Mouse (Mus musculus) liver, embryonic 14.5 days (tissue): ENCODE measurements around the gene Slc16a11. TPM values are rescaled to one million over a fixed set of nuclear protein-coding genes. Genes with fewer than 3 reads are reported as not detected.

Experiments used
- ATAC-seq: fragments of 200-750 bp; cut with Nextera tagmentation; 2 replicates; pipeline ENCODE4 v1.8.0; 2017; ENCODE audit warnings: moderate number of reproducible peaks, mild to moderate bottlenecking, moderate library complexity; ENCODE audit not compliant: insufficient read depth
- DNase-seq, 3 experiments: peaks; one replicate each; pipeline ENCODE4 v3.0.0-alpha.2; 2012 to 2013; ENCODE audit warnings: low read depth in 3 of 3, low spot score in 3 of 3
- H3K27ac ChIP-seq: fragments of 300-500 bp; sonication (generic); 2 replicates; pipeline ENCODE4 v1.5.1; 2014; ENCODE audit warnings: moderate library complexity, mild to moderate bottlenecking, control low read depth, inconsistent platforms
- H3K27me3 ChIP-seq: fragments of 300-500 bp; sonication (generic); 2 replicates; pipeline ENCODE4 v1.6.1; 2014; ENCODE audit warnings: mild to moderate bottlenecking, low read length, moderate library complexity; ENCODE audit not compliant: control insufficient read depth, insufficient read depth
- H3K36me3 ChIP-seq: fragments of 300-500 bp; sonication (generic); replicated peaks from 2 replicates; pipeline ENCODE4 v1.6.1; 2014; ENCODE audit warnings: low read depth; ENCODE audit not compliant: control insufficient read depth, insufficient read depth
- H3K4me1 ChIP-seq, 2 experiments: fragments of 200-500 bp in 1 of 2; fragments of 300-500 bp in 1 of 2; sonication (generic) in 1 of 2; replicated peaks; 2 replicates each; pipeline ENCODE4 v1.6.1; 2012 to 2014; ENCODE audit warnings: antibody characterized with exemption in 1 of 2, inconsistent platforms in 1 of 2, low read length in 1 of 2; ENCODE audit not compliant: control insufficient read depth in 2 of 2, insufficient read depth in 2 of 2
- H3K4me2 ChIP-seq: fragments of 300-500 bp; sonication (generic); 2 replicates; pipeline ENCODE4 v1.6.1; 2014; ENCODE audit warnings: low read depth, mild to moderate bottlenecking, control low read depth, moderate library complexity
- H3K4me3 ChIP-seq, 2 experiments: fragments of 200-500 bp in 1 of 2; fragments of 300-500 bp in 1 of 2; sonication (generic) in 1 of 2; 2 replicates each; pipeline ENCODE4 v1.5.1; 2012 to 2014; ENCODE audit warnings: low read depth in 2 of 2, low read length in 2 of 2, mild to moderate bottlenecking in 2 of 2, control low read depth in 1 of 2, inconsistent platforms in 1 of 2, moderate library complexity in 1 of 2; ENCODE audit not compliant: insufficient read depth in 1 of 2
- H3K9ac ChIP-seq: fragments of 300-500 bp; sonication (generic); replicated peaks from 2 replicates; pipeline ENCODE4 v1.6.1; 2014; ENCODE audit warnings: mild to moderate bottlenecking, control low read depth, moderate library complexity
- H3K9me3 ChIP-seq: fragments of 300-500 bp; sonication (generic); 2 replicates; pipeline ENCODE4 v1.6.1; 2016; ENCODE audit warnings: low read length, mixed read lengths; ENCODE audit not compliant: control insufficient read depth
- CTCF ChIP-seq: IDR thresholded peaks from 2 replicates; pipeline ENCODE4 v1.5.1; 2016; ENCODE audit warnings: antibody characterized with exemption, low read depth, control low read depth
- EP300 ChIP-seq: IDR thresholded peaks from 2 replicates; pipeline ENCODE4 v1.6.1; 2016; ENCODE audit warnings: antibody characterized with exemption, low read depth
- WGBS: fragments of 180-500 bp; shearing (Covaris S2); extraction: QIAGEN DNeasy Blood & Tissue Kit; methylation state at CpG from one replicate; pipeline ENCODE4 v1.1.7; 2014; ENCODE audit not compliant: insufficient replicate concordance; 5-methylcytosine and 5-hydroxymethylcytosine counted together
- polyA plus RNA-seq, 2 experiments: library from polyadenylated mRNA; depleted of rRNA in 1 of 2; stranded (reverse) in 1 of 2; unstranded in 1 of 2; fragments of >200 nt; fragmentation: Nextera tagmentation in 1 of 2; extraction: Ambion mirVana in 1 of 2; gene quantifications; 2 replicates each; pipeline versions ENCODE4 v1.2.1 to v1.2.3; 2012 to 2014

The Slc16a11 gene
- polyA plus RNA-seq, 2 experiments, result 0.47 to 0.79 TPM

DNA sequence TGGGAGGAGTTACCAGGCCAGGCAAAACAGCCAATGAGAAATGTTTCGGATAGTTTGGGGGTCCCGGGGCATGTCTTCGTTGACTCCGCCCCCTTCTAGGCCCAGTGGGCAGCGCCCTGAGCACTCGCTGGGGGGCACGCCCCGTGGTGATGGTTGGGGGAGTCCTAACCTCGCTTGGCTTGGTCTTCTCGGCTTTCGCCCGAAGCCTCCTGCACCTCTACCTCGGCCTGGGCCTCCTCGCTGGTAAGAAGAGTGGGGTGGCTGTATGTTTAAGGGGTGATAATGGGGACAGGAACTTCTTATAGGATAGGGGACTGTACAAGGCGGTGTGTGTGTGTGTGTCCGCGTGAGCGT lies 2.3 kb downstream of the Slc16a11 start:
- Histone ChIP-seq H3K4me3 (peak overlapping the region in 1 of 2 experiments; percentile 0; a peak in 1 of 4 replicates), H3K4me2 (peak overlapping the region; percentile 43; the same call in 1 of the 2 replicates), H3K36me3 (no peaks in the 10 kb centered on the region), H3K27ac (no peak overlapping the region), H3K27me3 (peaks cover 44% of the 10 kb centered on the region), H3K9me3 (no peaks in the 10 kb centered on the region), H3K4me1 (peaks cover 7% of the 10 kb centered on the region in 2 experiments), H3K9ac (no peak overlapping the region)
- DNase-seq (no peak), ATAC-seq (0 out of 2 replicates have a peak, but pooled peaks have one; percentile 3)
- TF ChIP-seq EP300, result no peak
- no peak for TF ChIP-seq CTCF
- WGBS, result 11% methylated on average over 18 of the region's 18 CpGs

DNA sequence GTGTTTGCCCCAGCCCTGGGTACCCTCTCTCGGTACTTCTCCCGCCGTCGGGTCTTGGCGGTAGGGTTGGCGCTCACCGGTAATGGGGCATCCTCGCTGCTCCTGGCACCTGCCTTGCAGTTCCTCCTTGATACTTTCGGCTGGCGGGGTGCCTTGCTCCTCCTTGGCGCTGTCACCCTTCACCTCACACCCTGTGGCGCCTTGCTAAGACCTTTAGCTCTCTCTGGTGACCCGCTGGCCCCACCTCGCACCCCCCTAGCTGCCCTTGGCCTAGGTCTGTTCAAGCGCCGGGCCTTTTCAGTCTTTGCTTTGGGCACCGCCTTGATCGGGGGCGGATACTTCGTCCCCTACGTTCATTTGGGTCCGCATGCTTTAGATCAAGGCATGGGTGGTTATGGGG lies 2.7 kb downstream of the Slc16a11 start:
- Histone ChIP-seq H3K36me3 (no peaks in the 10 kb centered on the region), H3K4me2 (no peak overlapping the region), H3K9me3 (no peaks in the 10 kb centered on the region), H3K9ac (no peak overlapping the region), H3K4me1 (peaks cover 9 to 10% of the 10 kb centered on the region in 2 experiments), H3K27me3 (peaks cover 44% of the 10 kb centered on the region), H3K4me3 (no peak overlapping the region), H3K27ac (no peak overlapping the region)
- WGBS, result 25% methylated on average over 22 of the region's 22 CpGs
- no peak for TF ChIP-seq CTCF
- TF ChIP-seq EP300, result no peak
- DNase-seq (no peak), ATAC-seq (no peak)

DNA sequence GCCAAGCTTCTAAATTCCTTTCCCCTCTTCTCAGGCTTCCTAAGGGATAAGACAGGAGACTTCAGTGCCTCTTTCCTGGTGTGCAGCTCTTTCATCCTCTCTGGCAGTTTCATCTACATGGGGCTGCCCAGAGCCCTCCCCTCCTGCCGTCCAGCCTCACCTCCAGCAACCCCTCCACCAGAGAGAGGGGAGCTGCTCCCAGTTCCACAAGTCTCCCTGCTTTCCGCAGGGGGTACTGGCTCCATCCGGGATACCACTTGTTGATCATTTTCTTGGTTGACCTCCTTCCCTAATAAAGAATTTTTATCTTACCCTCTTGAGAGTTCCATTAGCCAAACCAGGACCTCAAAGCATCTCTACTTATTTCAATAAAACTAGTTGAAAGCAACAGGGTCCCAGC lies 3.6 kb downstream of the Slc16a11 start:
- no peak for TF ChIP-seq CTCF
- Histone ChIP-seq H3K4me3 (no peak overlapping the region), H3K36me3 (no peaks in the 10 kb centered on the region), H3K27me3 (peaks cover 44% of the 10 kb centered on the region), H3K4me2 (no peak overlapping the region), H3K9ac (no peak overlapping the region), H3K27ac (no peak overlapping the region), H3K4me1 (peaks cover 9 to 10% of the 10 kb centered on the region in 2 experiments), H3K9me3 (no peaks in the 10 kb centered on the region)
- 71% methylated on average over 3 of the region's 3 CpGs for WGBS
- ATAC-seq, result no peak
- DNase-seq, result no peak

DNA sequence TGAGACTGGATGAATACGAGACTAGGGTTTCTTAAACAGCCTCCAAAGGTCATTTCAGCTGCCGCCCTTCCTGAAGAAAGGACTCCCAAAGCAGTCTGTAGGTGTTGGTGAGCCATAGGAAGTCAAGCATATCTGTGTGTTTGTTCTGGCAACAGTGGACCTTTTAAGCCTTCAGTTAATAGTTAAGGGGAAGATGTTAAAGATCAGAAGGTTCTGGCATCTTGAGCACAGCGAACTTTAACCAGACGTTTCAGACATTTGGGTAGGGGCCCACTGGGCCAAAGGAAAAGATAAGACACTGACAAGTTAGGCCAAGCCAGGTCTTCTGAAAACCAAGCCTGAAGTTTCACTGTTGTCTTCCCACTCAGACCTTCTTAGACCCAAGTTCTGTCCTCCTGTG lies 5.5 kb downstream of the Slc16a11 start:
- Histone ChIP-seq H3K9me3 (no peaks in the 10 kb centered on the region), H3K4me3 (no peak overlapping the region), H3K27ac (no peak overlapping the region), H3K9ac (no peak overlapping the region), H3K27me3 (peaks cover 35% of the 10 kb centered on the region), H3K4me2 (no peak overlapping the region), H3K36me3 (no peaks in the 10 kb centered on the region), H3K4me1 (peaks cover 16 to 19% of the 10 kb centered on the region in 2 experiments)
- no peak for TF ChIP-seq EP300
- TF ChIP-seq CTCF, result no peak
- DNase-seq, result no peak
- 60% methylated on average over 4 of the region's 4 CpGs for WGBS
- ATAC-seq, result no peak

DNA sequence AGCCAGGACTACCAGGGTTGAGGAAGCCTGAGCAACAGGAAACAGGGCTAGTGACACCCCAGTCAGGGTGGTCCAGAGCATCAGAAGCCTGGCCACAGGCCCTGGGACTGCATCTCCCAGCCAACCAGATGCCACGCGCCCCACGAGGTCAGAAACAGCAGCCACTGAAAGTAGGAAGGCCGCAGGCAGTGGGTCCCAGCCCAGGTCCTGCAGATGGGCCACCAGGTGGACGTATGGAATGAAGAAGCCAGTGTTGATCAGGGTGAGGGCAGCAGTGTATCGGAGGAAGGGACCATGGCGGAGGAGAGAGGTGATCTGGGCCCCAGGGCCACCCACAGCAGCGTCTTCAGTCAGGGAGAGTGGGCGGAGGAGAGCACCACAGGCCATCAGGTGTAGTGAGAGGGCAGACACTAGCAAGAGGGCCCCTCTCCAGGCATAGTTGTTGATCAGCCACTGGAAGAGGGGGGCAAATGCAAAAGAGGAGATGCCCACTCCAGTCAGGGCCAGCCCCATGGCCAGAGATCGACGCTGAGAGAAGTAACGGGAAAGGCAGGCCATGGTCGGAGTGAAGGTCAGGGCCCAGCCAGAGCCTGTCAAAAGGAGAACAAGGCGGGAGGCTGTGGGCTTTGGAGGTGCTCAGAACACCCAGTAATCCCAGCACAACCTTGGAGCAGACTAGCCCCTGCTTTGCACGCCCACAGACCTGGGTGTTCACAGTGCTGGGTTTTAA lies 6.4 kb downstream of the Slc16a11 start:
- no peak for DNase-seq
- no peak for ATAC-seq
- H3K27ac ChIP-seq, result no peak overlapping the region
- H3K4me1 ChIP-seq, result peaks cover 16 to 26% of the 10 kb centered on the region in 2 experiments
- TF ChIP-seq EP300 (no peak), CTCF (no peak)
- WGBS, result 78% methylated on average over 15 of the region's 15 CpGs
- H3K36me3 ChIP-seq, result no peaks in the 10 kb centered on the region
- H3K4me2 ChIP-seq, result peak overlapping the region; percentile 98
- peak overlapping the region in 1 of 2 experiments; percentile 79; a peak in 2 of 4 replicates for H3K4me3 ChIP-seq
- H3K27me3 ChIP-seq, result peaks cover 26% of the 10 kb centered on the region
- H3K9ac ChIP-seq, result no peak overlapping the region
- H3K9me3 ChIP-seq, result no peaks in the 10 kb centered on the region
